Mouse (Mus musculus): ENCODE data around the gene Spaca4. TPM values are rescaled to one million over a fixed set of nuclear protein-coding genes. Genes with fewer than 3 reads are reported as not detected.
A peak's percentile ranks its signal among the peaks of the same experiment; 100 is the strongest.

The Spaca4 gene
- polyA plus RNA-seq, 1 experiment from 2014 or later: not detected

- no peak for ATAC-seq (ENCODE audit: low FRiP score, low read depth)
- peaks cover 67% of the 10 kb centered on the region for H3K4me1 ChIP-seq
These were observed 22.6 kb downstream of the Spaca4 start for GRCm38 (mm10) chr7:45702809-45703520.

GRCm38 (mm10) chr7:45702316-45702715 lies 23.3 kb downstream of the Spaca4 start:
- H3K4me3 ChIP-seq: no peak overlapping the region
- ATAC-seq (ENCODE audit: low FRiP score, low read depth): no peak
- 94% methylated on average over 11 of the region's 11 CpGs for WGBS
- H3K9me3 ChIP-seq: no peaks in the 10 kb centered on the region
- no peak overlapping the region for H3K27ac ChIP-seq
- H3K4me1 ChIP-seq: peaks cover 60% of the 10 kb centered on the region
- H3K36me3 ChIP-seq: no peaks in the 10 kb centered on the region
- H3K27me3 ChIP-seq (replicated peaks): peaks cover 26% of the 10 kb centered on the region
- H3K4me2 ChIP-seq (replicated peaks): peak overlapping the region; percentile 91; the same call in 1 of the 2 replicates
- no peak overlapping the region for H3K9ac ChIP-seq

More at GRCm38 (mm10) chr7:45702809-45703520, 22.6 kb downstream of the Spaca4 start:
- 89% methylated on average over 17 of the region's 17 CpGs for WGBS
- Histone ChIP-seq H3K4me2 (replicated peaks) (peak overlapping the region; percentile 91), H3K4me3 (0 out of 2 replicates have a peak overlapping the region, but pooled peaks have one; percentile 32), H3K9ac (peak overlapping the region; percentile 35; the same call in 1 of the 2 replicates), H3K36me3 (no peaks in the 10 kb centered on the region), H3K9me3 (no peaks in the 10 kb centered on the region), H3K27ac (0 out of 2 replicates have a peak overlapping the region, but pooled peaks have one; percentile 28), H3K27me3 (replicated peaks) (peaks cover 26% of the 10 kb centered on the region)

- Histone ChIP-seq H3K4me3 (no peak overlapping the region), H3K4me1 (peaks cover 53% of the 10 kb centered on the region), H3K27me3 (replicated peaks) (peaks cover 26% of the 10 kb centered on the region), H3K4me2 (replicated peaks) (peak overlapping the region; percentile 80), H3K27ac (no peak overlapping the region), H3K9ac (no peak overlapping the region), H3K36me3 (no peaks in the 10 kb centered on the region), H3K9me3 (no peaks in the 10 kb centered on the region)
- no peak for ATAC-seq (ENCODE audit: low FRiP score, low read depth)
- 84% methylated on average over 11 of the region's 11 CpGs for WGBS
These were observed 24.0 kb downstream of the Spaca4 start for GRCm38 (mm10) chr7:45701607-45702006.

GRCm38 (mm10) chr7:45701072-45701471 lies 24.5 kb downstream of the Spaca4 start:
- H3K4me3 ChIP-seq: peak overlapping the region; percentile 47
- 23% methylated on average over 11 of the region's 11 CpGs for WGBS
- peaks cover 48% of the 10 kb centered on the region for H3K4me1 ChIP-seq
- peak overlapping the region; percentile 48 for H3K9ac ChIP-seq
- no peaks in the 10 kb centered on the region for H3K9me3 ChIP-seq
- peak overlapping the region; percentile 80 for H3K4me2 ChIP-seq (replicated peaks)
- H3K27me3 ChIP-seq (replicated peaks): peaks cover 26% of the 10 kb centered on the region
- H3K36me3 ChIP-seq: no peaks in the 10 kb centered on the region
- no peak overlapping the region; the same call in 1 of the 2 replicates for H3K27ac ChIP-seq
- ATAC-seq (ENCODE audit: low FRiP score, low read depth): no peak

- Histone ChIP-seq H3K4me1 (peaks cover 41% of the 10 kb centered on the region), H3K36me3 (no peaks in the 10 kb centered on the region), H3K27me3 (replicated peaks) (peaks cover 26% of the 10 kb centered on the region), H3K27ac (peak overlapping the region; percentile 46; the same call in 1 of the 2 replicates), H3K9me3 (no peaks in the 10 kb centered on the region), H3K4me3 (peak overlapping the region; percentile 47), H3K9ac (peak overlapping the region; percentile 67), H3K4me2 (replicated peaks) (peak overlapping the region; percentile 80)
- peak; percentile 6 for ATAC-seq (ENCODE audit: low FRiP score, low read depth)
- under 1% methylated on average over 20 of the region's 20 CpGs for WGBS
These were observed 25.2 kb downstream of the Spaca4 start for GRCm38 (mm10) chr7:45700301-45701015.

- peak within 1 kb of the TSS; percentile 67 for H3K9ac ChIP-seq
- 1% methylated on average over 36 of the region's 36 CpGs for WGBS
- ATAC-seq (ENCODE audit: low FRiP score, low read depth): no peak
- H3K27ac ChIP-seq: peak within 1 kb of the TSS; percentile 46; the same call in 1 of the 2 replicates
- H3K27me3 ChIP-seq (replicated peaks): peaks cover 26% of the 10 kb centered on the region
- H3K4me1 ChIP-seq: peaks cover 43% of the 10 kb centered on the region
- peak within 1 kb of the TSS; percentile 80 for H3K4me2 ChIP-seq (replicated peaks)
- H3K36me3 ChIP-seq: no peaks in the 10 kb centered on the region
- no peaks in the 10 kb centered on the region for H3K9me3 ChIP-seq
- peak within 1 kb of the TSS; percentile 47 for H3K4me3 ChIP-seq
These were observed 26.0 kb downstream of the Spaca4 start, which contains the start of gene Car11 for GRCm38 (mm10) chr7:45699523-45700141. Gene Car11 (plus strand): TSS chr7:45699843.

- no peak for ATAC-seq (ENCODE audit: low FRiP score, low read depth)
- H3K27me3 ChIP-seq (replicated peaks): peaks cover 26% of the 10 kb centered on the region
- no peak overlapping the region for H3K4me3 ChIP-seq
- H3K9ac ChIP-seq: no peak overlapping the region
- H3K27ac ChIP-seq: no peak overlapping the region
- peaks cover 30% of the 10 kb centered on the region for H3K4me1 ChIP-seq
- WGBS: 80% methylated on average over 7 of the region's 7 CpGs
- H3K4me2 ChIP-seq (replicated peaks): no peak overlapping the region
- H3K9me3 ChIP-seq: no peaks in the 10 kb centered on the region
- H3K36me3 ChIP-seq: no peaks in the 10 kb centered on the region
These were observed 27.7 kb downstream of the Spaca4 start for GRCm38 (mm10) chr7:45697894-45698293.

- WGBS: 4% methylated on average over 6 of the region's 6 CpGs
- Histone ChIP-seq H3K9me3 (no peaks in the 10 kb centered on the region), H3K4me2 (replicated peaks) (no peak overlapping the region), H3K27ac (no peak overlapping the region), H3K36me3 (no peaks in the 10 kb centered on the region), H3K4me3 (no peak overlapping the region), H3K4me1 (peaks cover 15% of the 10 kb centered on the region), H3K9ac (no peak overlapping the region), H3K27me3 (replicated peaks) (peaks cover 19% of the 10 kb centered on the region)
- ATAC-seq (ENCODE audit: low FRiP score, low read depth): peak; percentile 45; the same call in 1 of the 2 replicates
These were observed 30.5 kb downstream of the Spaca4 start for GRCm38 (mm10) chr7:45695098-45695497.

GRCm38 (mm10) chr7:45693921-45694591 lies 31.6 kb downstream of the Spaca4 start, which contains the start of gene Sec1:
Gene Sec1 (minus strand): TSS chr7:45694402.
- no peaks in the 10 kb centered on the region for H3K9me3 ChIP-seq
- WGBS: 89% methylated on average over 50 of the region's 50 CpGs
- no peak within 1 kb of the TSS for H3K4me3 ChIP-seq
- peaks cover 9% of the 10 kb centered on the region for H3K27me3 ChIP-seq (replicated peaks)
- H3K4me1 ChIP-seq: peaks cover 6% of the 10 kb centered on the region
- no peak within 1 kb of the TSS for H3K9ac ChIP-seq
- no peak within 1 kb of the TSS for H3K4me2 ChIP-seq (replicated peaks)
- ATAC-seq (ENCODE audit: low FRiP score, low read depth): no peak
- no peak within 1 kb of the TSS for H3K27ac ChIP-seq
- no peaks in the 10 kb centered on the region for H3K36me3 ChIP-seq

GRCm38 (mm10) chr7:45692364-45692763 lies 33.2 kb downstream of the Spaca4 start:
- Histone ChIP-seq H3K4me2 (replicated peaks) (no peak overlapping the region), H3K36me3 (no peaks in the 10 kb centered on the region), H3K9ac (no peak overlapping the region), H3K9me3 (no peaks in the 10 kb centered on the region), H3K27ac (no peak overlapping the region), H3K4me1 (peaks cover 6% of the 10 kb centered on the region), H3K4me3 (no peak overlapping the region), H3K27me3 (replicated peaks) (no peaks in the 10 kb centered on the region)
- WGBS: 84% methylated on average over 2 of the region's 2 CpGs
- ATAC-seq (ENCODE audit: low FRiP score, low read depth): no peak

- Histone ChIP-seq H3K36me3 (no peaks in the 10 kb centered on the region), H3K9me3 (no peaks in the 10 kb centered on the region), H3K27me3 (replicated peaks) (no peaks in the 10 kb centered on the region), H3K27ac (no peak overlapping the region), H3K4me2 (replicated peaks) (no peak overlapping the region), H3K4me1 (peaks cover 13% of the 10 kb centered on the region), H3K4me3 (no peak overlapping the region), H3K9ac (no peak overlapping the region)
- ATAC-seq (ENCODE audit: low FRiP score, low read depth): no peak
- 79% methylated on average over 11 of the region's 11 CpGs for WGBS
These were observed 35.8 kb downstream of the Spaca4 start for GRCm38 (mm10) chr7:45689800-45690199.
